Comparison of ENCODE assay signal across 8 mouse cellular contexts in genomic region chr2:140670963-140671702, GRCm38 (mm10). TPM values are rescaled to one million over a fixed set of nuclear protein-coding genes. Genes with fewer than 3 reads are reported as not detected.
DNase-seq lines count a peak whose midpoint lies in the region; ATAC-seq and TF ChIP-seq lines count a peak whose summit lies in the region.

Gene Flrt3 (minus strand): TSS chr2:140671469.

- WGBS in spleen, adult 2 months = 3% methylated on average over 26 of the region's 26 CpGs
- under 1% methylated on average over 26 of the region's 26 CpGs for WGBS in heart, embryonic 11.5 days (ENCODE audit: insufficient replicate concordance)
- WGBS in kidney, embryonic 15.5 days = under 1% methylated on average over 26 of the region's 26 CpGs
- 1% methylated on average over 26 of the region's 26 CpGs for WGBS in limb, embryonic 14.5 days
- under 1% methylated on average over 26 of the region's 26 CpGs for WGBS in midbrain, embryonic 15.5 days
- WGBS in stomach, postnatal 0 days = 1% methylated on average over 26 of the region's 26 CpGs

- no peaks in the 10 kb centered on the region for H3K36me3 ChIP-seq in spleen, adult 2 months (ENCODE audit: control insufficient read depth, insufficient read depth, low read length)
- no peaks in the 10 kb centered on the region for H3K36me3 ChIP-seq in heart, embryonic 11.5 days (ENCODE audit: control insufficient read depth, insufficient read depth, low read length)
- H3K36me3 ChIP-seq in kidney, embryonic 15.5 days = no peaks in the 10 kb centered on the region
- no peaks in the 10 kb centered on the region for H3K36me3 ChIP-seq in limb, embryonic 14.5 days (ENCODE audit: control insufficient read depth, insufficient read depth, low read length)
- H3K36me3 ChIP-seq in midbrain, embryonic 15.5 days (replicated peaks) = no peaks in the 10 kb centered on the region
- H3K36me3 ChIP-seq in stomach, postnatal 0 days (ENCODE audit: control insufficient read depth, insufficient read depth, low read length) = no peaks in the 10 kb centered on the region

- no peaks in the 10 kb centered on the region for H3K9me3 ChIP-seq in heart, embryonic 11.5 days (replicated peaks; ENCODE audit: control insufficient read depth, low read length)
- no peaks in the 10 kb centered on the region for H3K9me3 ChIP-seq in kidney, embryonic 15.5 days (replicated peaks)
- no peaks in the 10 kb centered on the region for H3K9me3 ChIP-seq in limb, embryonic 14.5 days (ENCODE audit: control insufficient read depth, low read length)
- no peaks in the 10 kb centered on the region for H3K9me3 ChIP-seq in midbrain, embryonic 15.5 days
- H3K9me3 ChIP-seq in stomach, postnatal 0 days (ENCODE audit: control insufficient read depth, low read length) = no peaks in the 10 kb centered on the region

- H3K4me3 ChIP-seq in spleen, adult 2 months (ENCODE audit: extremely low read depth, insufficient read depth, insufficient read length) = peak within 1 kb of the TSS; percentile 17
- peak within 1 kb of the TSS; percentile 89 for H3K4me3 ChIP-seq in embryonic fibroblast, embryonic 13.5 days (ENCODE audit: insufficient read depth, low read length)
- H3K4me3 ChIP-seq in heart, embryonic 11.5 days (ENCODE audit: low read depth, low read length) = peak within 1 kb of the TSS; percentile 63
- peak within 1 kb of the TSS; percentile 62 for H3K4me3 ChIP-seq in kidney, embryonic 15.5 days (replicated peaks)
- peak within 1 kb of the TSS; percentile 52 for H3K4me3 ChIP-seq in limb, embryonic 14.5 days (replicated peaks; ENCODE audit: low read length)
- peak within 1 kb of the TSS; percentile 60 for H3K4me3 ChIP-seq in midbrain, embryonic 15.5 days
- H3K4me3 ChIP-seq in stomach, postnatal 0 days (ENCODE audit: low read depth, low read length) = peak within 1 kb of the TSS; percentile 45

- H3K4me1 ChIP-seq in spleen, adult 2 months (ENCODE audit: control insufficient read depth, insufficient read depth, insufficient read length) = no peaks in the 10 kb centered on the region
- no peaks in the 10 kb centered on the region for H3K4me1 ChIP-seq in embryonic fibroblast, embryonic 13.5 days (ENCODE audit: control insufficient read depth, insufficient read depth, low read length)
- peaks cover 7% of the 10 kb centered on the region for H3K4me1 ChIP-seq in heart, embryonic 11.5 days (ENCODE audit: control insufficient read depth, insufficient read depth, low read length)
- H3K4me1 ChIP-seq in kidney, embryonic 15.5 days = peaks cover 13% of the 10 kb centered on the region; the same call in 1 of the 2 replicates
- H3K4me1 ChIP-seq in limb, embryonic 14.5 days (ENCODE audit: control insufficient read depth, insufficient read depth, low read length) = peaks cover 8% of the 10 kb centered on the region
- peaks cover 17% of the 10 kb centered on the region for H3K4me1 ChIP-seq in midbrain, embryonic 15.5 days
- no peaks in the 10 kb centered on the region; the same call in 1 of the 2 replicates for H3K4me1 ChIP-seq in stomach, postnatal 0 days (replicated peaks; ENCODE audit: control insufficient read depth, insufficient read depth)

- TF ChIP-seq CTCF in spleen, adult 2 months (IDR thresholded peaks at IDR 0.05; ENCODE audit: extremely low read depth, insufficient read depth, insufficient read length, insufficient replicate concordance) = no peak
- peak; percentile 38; the same call in 1 of the 2 replicates for TF ChIP-seq CTCF in embryonic fibroblast, embryonic 13.5 days (IDR thresholded peaks at IDR 0.05; ENCODE audit: borderline replicate concordance, insufficient read depth, low read length)
- peak; percentile 94 for TF ChIP-seq CTCF in stomach, postnatal 0 days (IDR thresholded peaks at IDR 0.05; ENCODE audit: low read depth)

- TF ChIP-seq POLR2A in spleen, adult 2 months (IDR thresholded peaks at IDR 0.05; ENCODE audit: low read depth, low read length) = no peak
- TF ChIP-seq POLR2A in embryonic fibroblast, embryonic 13.5 days (IDR thresholded peaks at IDR 0.05; ENCODE audit: low read depth, low read length) = peak; percentile 99
- peak; percentile 98; the same call in 1 of the 2 replicates for TF ChIP-seq POLR2A in limb, embryonic 14.5 days (IDR thresholded peaks at IDR 0.05; ENCODE audit: borderline replicate concordance, extremely low read depth, insufficient read depth, insufficient read length)

- no peak within 1 kb of the TSS for H3K27ac ChIP-seq in spleen, adult 2 months (ENCODE audit: insufficient read depth, low read length)
- 0 out of 2 replicates have a peak within 1 kb of the TSS, but pooled peaks have one; percentile 12 for H3K27ac ChIP-seq in embryonic fibroblast, embryonic 13.5 days (ENCODE audit: insufficient read depth, low read length)
- H3K27ac ChIP-seq in heart, embryonic 11.5 days (ENCODE audit: low read depth, low read length) = peak within 1 kb of the TSS; percentile 67
- H3K27ac ChIP-seq in kidney, embryonic 15.5 days = peak within 1 kb of the TSS; percentile 73
- peak within 1 kb of the TSS; percentile 77 for H3K27ac ChIP-seq in limb, embryonic 14.5 days (replicated peaks; ENCODE audit: low read depth, low read length)
- peak within 1 kb of the TSS; percentile 83 for H3K27ac ChIP-seq in midbrain, embryonic 15.5 days
- H3K27ac ChIP-seq in stomach, postnatal 0 days (replicated peaks) = peak within 1 kb of the TSS; percentile 50

- no peak for DNase-seq in spleen, adult 2 months (ENCODE audit: low read depth in 1 of 2, low spot score in 2 of 2)
- DNase-seq in spleen, adult 12 weeks (ENCODE audit: low spot score) = no peak
- DNase-seq in limb, embryonic 14.5 days (ENCODE audit: low spot score) = peak; percentile 99
- peak; percentile 91 for DNase-seq in stomach, postnatal 0 days (ENCODE audit: low spot score)

- no peaks in the 10 kb centered on the region for H3K27me3 ChIP-seq in spleen, adult 2 months (ENCODE audit: control insufficient read depth, insufficient read depth, low read length)
- no peaks in the 10 kb centered on the region for H3K27me3 ChIP-seq in heart, embryonic 11.5 days (ENCODE audit: control insufficient read depth, insufficient read depth, low read length)
- H3K27me3 ChIP-seq in kidney, embryonic 15.5 days = no peaks in the 10 kb centered on the region
- H3K27me3 ChIP-seq in limb, embryonic 14.5 days (ENCODE audit: control insufficient read depth, insufficient read depth, low read length) = no peaks in the 10 kb centered on the region
- no peaks in the 10 kb centered on the region for H3K27me3 ChIP-seq in midbrain, embryonic 15.5 days (replicated peaks)
- H3K27me3 ChIP-seq in stomach, postnatal 0 days (ENCODE audit: control insufficient read depth, insufficient read depth, low read length) = no peaks in the 10 kb centered on the region

- ATAC-seq in heart, embryonic 11.5 days (replicated peaks; ENCODE audit: insufficient number of reproducible peaks, low FRiP score, low TSS enrichment) = peak; percentile 94
- peak; percentile 100 for ATAC-seq in kidney, embryonic 15.5 days (replicated peaks; ENCODE audit: low FRiP score)
- peak; percentile 97 for ATAC-seq in limb, embryonic 14.5 days (ENCODE audit: low FRiP score, low read depth)
- ATAC-seq in midbrain, embryonic 15.5 days (replicated peaks) = peak; percentile 98
- ATAC-seq in stomach, postnatal 0 days (ENCODE audit: low FRiP score, low TSS enrichment) = peak; percentile 97

- TF ChIP-seq EP300 in stomach, postnatal 0 days (optimal IDR thresholded peaks at IDR 0.05) = no peak

- H3K4me2 ChIP-seq in heart, embryonic 11.5 days = peak within 1 kb of the TSS; percentile 69
- peak within 1 kb of the TSS; percentile 69 for H3K4me2 ChIP-seq in kidney, embryonic 15.5 days
- peak within 1 kb of the TSS; percentile 53 for H3K4me2 ChIP-seq in limb, embryonic 14.5 days (replicated peaks; ENCODE audit: low read depth, low read length, severe bottlenecking)
- peak within 1 kb of the TSS; percentile 48 for H3K4me2 ChIP-seq in midbrain, embryonic 15.5 days
- peak within 1 kb of the TSS; percentile 56 for H3K4me2 ChIP-seq in stomach, postnatal 0 days (replicated peaks; ENCODE audit: low read depth)

- peak within 1 kb of the TSS; percentile 76 for H3K9ac ChIP-seq in heart, embryonic 11.5 days (ENCODE audit: low read depth, low read length)
- peak within 1 kb of the TSS; percentile 63 for H3K9ac ChIP-seq in kidney, embryonic 15.5 days
- peak within 1 kb of the TSS; percentile 81 for H3K9ac ChIP-seq in limb, embryonic 14.5 days (ENCODE audit: low read depth, low read length, severe bottlenecking)
- peak within 1 kb of the TSS; percentile 62 for H3K9ac ChIP-seq in midbrain, embryonic 15.5 days
- H3K9ac ChIP-seq in stomach, postnatal 0 days (ENCODE audit: low read length) = peak within 1 kb of the TSS; percentile 55

RNA-seq across cellular contexts. Expression of gene Flrt3, which starts in this region (rescaled TPM):
- polyA plus RNA-seq in spleen, adult 2 months (2012; rRNA removed) = 0.23 and 0.25 TPM in 2 replicates
- 11.9 and 20.5 TPM in 2 replicates for polyA plus RNA-seq in embryonic fibroblast, embryonic 13.5 days (2011; ENCODE audit: insufficient read length, low read depth, missing spikeins)
- 49.9 and 60.4 TPM in 2 replicates for polyA plus RNA-seq in heart, embryonic 11.5 days (2014; fragmentation: Nextera tagmentation; extraction: Ambion mirVana)
- 22.2 and 25.4 TPM in 2 replicates for polyA plus RNA-seq in kidney, embryonic 15.5 days (2015; fragmentation: Nextera tagmentation; extraction: Ambion mirVana)
- 13.7 and 14.4 TPM in 2 replicates for polyA plus RNA-seq in limb, embryonic 14.5 days (2012; rRNA removed)
- 47.6 and 56.2 TPM in 2 replicates for polyA plus RNA-seq in limb, embryonic 14.5 days (2014; fragmentation: Nextera tagmentation; extraction: Ambion mirVana)
- polyA plus RNA-seq in midbrain, embryonic 15.5 days (2015; fragmentation: Nextera tagmentation; extraction: Ambion mirVana) = 43.6 and 45.8 TPM in 2 replicates
- polyA plus RNA-seq in stomach, postnatal 0 days (2015; fragmentation: Nextera tagmentation; extraction: Ambion mirVana) = 18.4 and 23.1 TPM in 2 replicates

Comparison
In these comparisons a context has a peak if more than half of its experiments do, and no peak if none do; other contexts are left out.
1. RNA of gene Flrt3 (polyA plus RNA-seq): 49.9 to 60.4 TPM in heart, embryonic 11.5 days, 13.7 to 56.2 TPM in limb, embryonic 14.5 days, 43.6 to 45.8 TPM in midbrain, embryonic 15.5 days, 22.2 to 25.4 TPM in kidney, embryonic 15.5 days, 11.9 to 20.5 TPM in embryonic fibroblast, embryonic 13.5 days and 18.4 to 23.1 TPM in stomach, postnatal 0 days; 0.23 to 0.25 TPM in spleen, adult 2 months; every median in the first group is over 10 times any median in the second.
2. DNase-seq: peak in limb, embryonic 14.5 days (single experiment) and stomach, postnatal 0 days (single experiment); none in spleen, adult 2 months (0 of 2) and spleen, adult 12 weeks (single experiment).
3. H3K4me3 ChIP-seq: peak in every context shown above with its lines; median percentile 89 in embryonic fibroblast, embryonic 13.5 days; 63 in heart, embryonic 11.5 days; 62 in kidney, embryonic 15.5 days; 60 in midbrain, embryonic 15.5 days; 52 in limb, embryonic 14.5 days; 45 in stomach, postnatal 0 days; 17 in spleen, adult 2 months.
4. Peak in every context shown above with its lines, with median percentiles within 50 percentile points of each other: ATAC-seq, H3K4me2 ChIP-seq and H3K9ac ChIP-seq.